Mouse (Mus musculus): ENCODE measurements around the gene Cxcr2.
A peak's percentile ranks its signal among the peaks of the same experiment; 100 is the strongest.

Gene Cxcr2

DNA sequence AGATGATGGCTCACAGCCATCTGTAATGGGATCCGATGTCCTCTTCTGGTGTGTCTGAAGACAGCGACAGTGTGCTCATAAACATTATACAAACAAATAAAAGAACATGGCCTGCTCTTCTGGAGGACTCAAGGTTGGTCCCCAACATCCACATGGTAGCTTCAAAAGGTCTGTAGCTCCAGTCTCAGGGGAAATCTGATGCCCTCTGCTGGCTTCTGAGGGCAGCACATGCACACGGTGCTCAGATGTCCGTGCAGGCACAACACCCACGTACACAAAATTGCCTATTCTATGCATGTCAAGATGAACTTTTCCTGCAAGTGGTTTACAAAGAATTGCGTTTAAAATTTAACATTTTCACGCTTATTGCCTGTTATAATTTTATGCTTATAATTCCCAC is 42.2 kb downstream of the Cxcr2 start:
- peak; percentile 21 to 58 for DNase-seq (ENCODE audit: inconsistent age in 2 of 2, low spot score in 1 of 2)

- peak in 1 of 2 experiments; percentile 15 for DNase-seq (ENCODE audit: inconsistent age in 2 of 2, low spot score in 1 of 2)
Observed at GRCm38 (mm10) chr1:74196621-74197419, 43.0 kb downstream of the Cxcr2 start.

DNA sequence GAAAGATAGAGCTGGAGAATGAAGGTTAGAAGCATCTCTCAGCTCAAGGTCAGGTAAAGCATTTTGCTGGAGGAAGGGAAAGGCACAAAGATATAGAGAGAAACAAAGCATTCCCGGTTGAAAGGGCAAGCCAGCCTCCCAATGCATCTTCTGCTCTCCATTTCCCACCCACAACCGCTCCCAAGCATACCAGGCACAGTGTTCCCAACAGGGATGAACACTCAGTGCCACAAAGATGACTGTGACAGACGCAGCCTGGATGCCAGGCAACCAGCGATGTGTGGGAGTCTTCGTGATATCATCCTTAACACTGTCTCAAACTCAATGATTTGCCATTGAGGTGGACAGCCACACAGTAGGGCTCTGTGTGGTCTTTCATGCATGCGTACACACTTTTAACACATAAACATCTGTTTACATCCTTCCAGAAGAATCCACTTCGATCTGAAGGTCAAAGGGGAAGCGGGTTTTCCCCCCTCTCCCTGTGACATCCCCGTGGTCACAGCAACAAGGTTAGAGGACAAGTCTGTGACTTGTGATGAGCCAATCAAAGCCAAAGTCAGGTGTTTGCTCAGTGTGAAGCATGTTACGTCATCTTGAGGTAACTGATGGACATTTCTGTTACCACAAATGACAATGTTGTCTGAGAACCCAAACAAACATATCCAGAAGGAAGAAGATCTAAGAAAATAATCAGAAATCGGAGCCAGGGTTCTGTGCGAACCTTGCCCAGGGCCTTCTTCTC is 44.1 kb downstream of the Cxcr2 start:
- no peak for DNase-seq (ENCODE audit: inconsistent age in 2 of 2, low spot score in 1 of 2)

GRCm38 (mm10) chr1:74199046-74199445 is 45.3 kb downstream of the Cxcr2 start:
- peak in 1 of 2 experiments; percentile 18 for DNase-seq (ENCODE audit: inconsistent age in 2 of 2, low spot score in 1 of 2)

- peak in 1 of 2 experiments; percentile 17 for DNase-seq (ENCODE audit: inconsistent age in 2 of 2, low spot score in 1 of 2)
Observed at GRCm38 (mm10) chr1:74201048-74201844, 47.5 kb downstream of the Cxcr2 start.

GRCm38 (mm10) chr1:74203457-74203856 is 49.7 kb downstream of the Cxcr2 start:
- no peak for DNase-seq (ENCODE audit: inconsistent age in 2 of 2, low spot score in 1 of 2)

- peak in 1 of 2 experiments; percentile 69 for DNase-seq (ENCODE audit: inconsistent age in 2 of 2, low spot score in 1 of 2)
Observed at GRCm38 (mm10) chr1:74205881-74206280, 52.1 kb downstream of the Cxcr2 start.

DNA sequence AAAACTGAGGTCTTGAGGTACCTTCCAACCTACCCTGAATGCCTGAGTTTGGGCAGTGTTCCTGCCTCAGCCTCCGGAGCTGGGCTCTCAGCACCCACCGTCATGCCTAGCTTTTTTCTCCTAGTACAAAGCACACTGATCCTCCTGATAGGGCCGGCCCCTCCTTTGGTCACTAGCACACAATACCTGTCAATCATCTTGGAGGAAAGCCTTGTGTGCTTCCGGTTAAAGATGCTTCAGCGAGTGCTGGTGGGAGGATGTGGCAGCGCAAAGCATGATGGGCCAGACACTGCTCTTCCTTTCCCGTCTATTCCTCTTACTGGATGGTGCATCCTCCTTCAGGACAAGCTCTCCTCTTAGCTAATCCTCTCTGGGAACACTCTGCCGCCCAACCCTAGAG is 52.9 kb downstream of the Cxcr2 start:
- no peak for DNase-seq (ENCODE audit: inconsistent age in 2 of 2, low spot score in 1 of 2)

- DNase-seq (ENCODE audit: inconsistent age in 2 of 2, low spot score in 1 of 2) = peak in 1 of 2 experiments; percentile 15
Observed at GRCm38 (mm10) chr1:74207906-74208305, 54.1 kb downstream of the Cxcr2 start.

- no peak for DNase-seq (ENCODE audit: inconsistent age in 2 of 2, low spot score in 1 of 2)
Observed at GRCm38 (mm10) chr1:74208941-74209340, 55.2 kb downstream of the Cxcr2 start.

Data from adrenal gland, adult (tissue).